Mouse (Mus musculus): ENCODE measurements around the gene Mpst. TPM values are rescaled to one million over a fixed set of nuclear protein-coding genes. Genes with fewer than 3 reads are reported as not detected.

Mpst gene
- polyA plus RNA-seq (2017; shearing (Covaris generic)), result 1 to 10 TPM; 1.2 to 5.7 TPM

DNA sequence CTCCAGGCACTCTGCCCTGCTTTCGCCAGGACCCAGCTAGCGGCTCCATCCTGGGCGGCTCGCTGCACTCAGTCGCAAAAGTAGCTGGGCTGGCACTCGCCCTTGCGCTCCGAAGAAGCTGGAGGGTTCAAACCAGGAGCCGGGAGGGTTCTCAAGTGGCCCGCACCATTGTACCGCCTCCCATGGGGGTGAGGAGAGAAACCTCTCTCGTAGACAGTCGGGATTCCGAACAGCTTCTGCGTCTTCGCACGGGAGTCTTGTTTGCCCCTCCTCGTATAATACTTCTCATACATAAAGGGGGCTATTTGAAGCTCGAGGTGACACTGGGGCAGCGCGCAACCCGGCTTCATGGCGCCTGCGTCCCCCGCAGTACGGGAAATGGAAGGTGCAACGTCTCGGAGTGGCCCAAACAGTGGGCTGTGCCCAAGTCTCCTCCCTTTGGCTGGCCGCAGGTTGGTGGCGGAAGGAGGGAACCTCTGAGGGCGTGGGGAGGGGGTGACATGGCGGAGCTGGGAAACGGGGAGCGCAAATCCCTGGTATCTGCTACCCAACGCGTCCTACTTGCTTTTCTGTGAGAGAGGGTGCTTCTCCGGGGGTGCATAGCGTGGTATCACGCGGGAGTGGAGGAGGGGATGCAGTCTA lies at the start of gene Mpst:
TSS of gene Mpst (plus strand) at position 124 of the 642 bp plus-strand sequence.
- ATAC-seq, result peak; percentile 96

DNA sequence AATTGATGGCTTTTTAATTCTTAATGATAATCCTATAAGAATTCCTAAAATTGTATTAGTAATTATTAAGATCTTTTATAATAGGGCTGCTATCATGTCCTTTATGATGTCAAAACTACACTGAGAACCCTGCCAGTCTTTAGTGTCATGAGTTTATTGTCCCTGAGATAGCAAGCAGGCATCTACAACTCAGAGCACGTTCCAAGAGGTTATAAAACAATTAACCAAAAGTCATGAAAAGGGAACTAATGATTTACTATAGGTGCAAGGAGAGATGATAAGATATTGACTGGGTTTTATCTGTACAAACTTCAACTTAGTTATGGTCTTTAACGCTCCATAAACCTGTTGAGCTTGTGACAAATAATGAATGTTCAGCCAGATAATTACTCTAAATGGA lies 40.3 kb upstream of the Mpst start:
- no peak for ATAC-seq

DNA sequence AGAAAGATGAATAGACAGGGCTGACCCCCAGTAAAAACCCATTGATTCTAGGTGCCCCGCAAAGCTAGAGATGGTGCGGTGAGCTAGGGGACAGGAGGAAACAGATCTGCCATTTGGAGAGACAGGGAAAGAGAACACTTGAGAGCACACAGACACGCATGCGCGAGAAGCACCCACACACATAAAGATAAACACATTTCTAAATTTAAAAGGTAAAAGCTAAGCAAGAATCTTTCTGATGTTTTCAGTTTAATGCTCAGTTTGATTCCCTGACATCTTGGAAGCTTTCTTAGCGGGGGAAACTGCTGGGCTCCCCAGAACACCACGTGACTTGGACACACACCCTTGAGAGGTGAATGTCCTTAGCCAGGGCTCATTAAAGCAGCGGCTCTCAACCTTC lies 39.3 kb upstream of the Mpst start:
- no peak for ATAC-seq

DNA sequence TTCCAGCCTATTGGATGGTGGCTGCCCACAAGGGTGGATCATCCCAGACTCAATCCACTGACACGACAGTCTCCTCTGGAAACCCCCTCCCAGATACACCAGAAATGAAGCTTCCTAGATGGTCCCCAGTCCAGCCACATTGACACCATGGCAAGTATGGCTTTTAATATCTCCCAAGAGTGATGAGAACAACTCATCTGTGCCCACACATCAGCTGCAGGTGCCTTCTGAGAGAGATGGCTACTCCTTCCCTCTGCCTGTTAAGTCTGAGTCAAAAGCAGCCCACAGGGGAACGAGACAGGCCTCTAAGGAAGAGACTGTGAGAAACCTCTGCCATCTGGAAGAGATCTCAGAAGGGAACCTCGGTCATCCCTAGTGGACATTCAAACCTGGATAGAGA lies 38.4 kb upstream of the Mpst start:
- ATAC-seq, result no peak

DNA sequence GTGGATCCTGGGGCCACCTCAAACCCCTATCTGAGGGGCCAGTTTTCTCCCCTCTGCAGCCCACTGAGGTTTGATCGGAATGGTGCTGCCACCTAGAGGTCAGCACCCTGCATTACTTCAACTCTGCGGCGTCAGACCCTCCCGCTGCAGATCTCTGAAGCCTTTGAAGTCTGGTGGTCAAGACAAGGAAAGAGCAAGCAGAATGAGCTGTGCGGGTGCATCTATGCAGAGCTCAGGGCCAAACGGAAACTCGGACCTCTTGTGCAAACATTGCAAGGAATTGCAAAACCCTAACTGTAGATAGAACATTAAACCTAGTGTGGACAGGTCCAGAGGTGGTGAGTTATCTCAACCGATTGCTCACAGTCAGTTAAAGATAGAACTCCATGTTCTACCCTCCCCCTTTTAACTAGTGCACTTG lies 37.3 kb upstream of the Mpst start:
- peak; percentile 43 for ATAC-seq

DNA sequence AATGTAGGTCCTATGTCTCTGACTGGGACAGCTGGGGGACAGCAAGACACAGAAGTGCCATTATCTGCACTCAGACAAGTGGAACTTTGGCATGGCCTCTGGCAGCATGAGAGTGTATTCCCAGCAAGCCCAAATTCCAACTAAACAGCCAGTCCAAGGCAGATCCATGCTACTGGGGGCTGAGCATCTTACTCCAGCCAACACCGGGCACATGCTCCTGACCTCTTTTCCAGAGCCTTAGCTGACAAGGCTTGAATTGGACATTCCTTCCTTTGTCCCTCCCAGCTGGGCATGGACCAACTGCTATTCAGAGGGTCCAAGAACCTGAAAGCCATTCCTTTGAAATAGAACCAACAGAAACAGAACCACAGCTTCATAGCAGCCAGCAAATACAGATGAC lies 36.6 kb upstream of the Mpst start:
- ATAC-seq, result no peak

DNA sequence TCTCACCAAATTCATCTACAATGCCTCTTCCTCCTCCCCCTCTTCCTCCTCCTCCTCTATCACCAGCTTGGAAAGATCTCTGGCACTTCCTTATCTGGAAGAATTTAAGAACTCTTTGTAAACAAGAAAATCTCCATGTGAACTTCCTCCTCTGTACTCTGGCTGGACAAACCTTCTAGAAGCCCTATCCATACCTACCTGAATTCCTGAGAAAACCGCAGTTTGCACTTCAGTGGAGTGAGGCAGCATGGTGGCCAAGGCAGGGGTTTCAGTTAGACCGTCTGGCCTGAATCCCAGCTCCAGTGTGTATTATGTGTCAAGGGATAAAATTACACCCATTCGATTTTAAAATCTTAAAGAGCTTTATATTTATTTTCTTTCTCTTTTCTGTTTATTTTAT lies 33.4 kb upstream of the Mpst start:
- no peak for ATAC-seq

DNA sequence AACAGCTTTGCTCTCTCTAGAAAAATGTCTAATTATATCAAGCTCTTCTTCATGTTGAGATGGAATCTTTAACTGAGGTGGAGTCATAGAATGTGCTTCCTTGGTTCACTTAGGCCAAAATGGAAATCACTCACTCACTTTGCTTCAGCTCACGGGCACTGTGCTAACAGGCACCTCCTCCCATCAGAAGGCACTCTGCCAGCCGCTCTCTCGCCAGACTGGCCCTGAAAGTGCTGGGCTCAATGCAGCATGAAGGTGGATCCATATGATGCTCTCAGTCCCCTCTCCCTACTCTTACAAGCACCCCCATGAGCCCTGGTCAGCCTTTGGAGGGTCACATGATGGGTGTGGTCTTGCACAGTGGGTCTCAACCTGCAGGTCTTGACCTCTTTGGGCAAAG lies 32.0 kb upstream of the Mpst start:
- no peak for ATAC-seq

DNA sequence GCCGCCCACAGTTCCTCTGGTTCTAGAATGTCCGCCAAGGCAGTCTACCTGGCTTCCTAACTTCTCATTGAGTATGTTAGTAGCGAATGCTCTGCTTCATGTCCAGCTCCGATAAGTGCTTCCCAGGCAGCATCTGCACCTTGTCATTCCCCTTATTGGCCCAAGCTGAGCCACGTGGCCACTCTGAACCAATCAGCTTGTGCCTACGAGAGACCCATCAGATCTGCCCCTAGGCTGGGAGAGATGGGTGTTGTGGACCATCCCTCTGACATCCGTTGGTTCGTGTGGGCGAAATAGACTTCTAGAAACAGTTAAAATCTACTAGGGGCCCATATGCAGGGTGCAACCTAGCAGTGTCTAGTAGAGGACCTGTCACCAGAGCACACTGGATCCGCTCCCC lies 28.4 kb upstream of the Mpst start:
- no peak for ATAC-seq

DNA sequence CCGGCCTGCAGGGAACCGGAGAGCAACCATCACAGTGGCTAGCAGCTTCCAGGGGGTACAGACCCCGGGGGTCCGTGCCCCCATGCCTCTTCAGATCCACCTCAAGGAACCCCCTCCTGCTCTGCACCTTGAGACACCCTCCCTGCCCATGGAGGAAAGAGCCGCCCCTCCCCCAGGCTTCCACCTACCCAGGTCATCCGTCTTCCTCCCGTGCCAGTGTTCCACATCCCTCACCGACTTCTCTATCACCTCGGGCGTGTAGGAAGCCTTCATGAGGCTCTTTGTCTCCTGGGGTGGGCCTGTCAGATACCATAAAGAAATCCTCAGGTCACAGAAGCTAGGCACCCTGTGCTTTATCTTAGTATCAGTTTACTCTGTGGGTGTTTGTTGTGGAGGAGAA lies 27.7 kb upstream of the Mpst start:
- ATAC-seq, result no peak

DNA sequence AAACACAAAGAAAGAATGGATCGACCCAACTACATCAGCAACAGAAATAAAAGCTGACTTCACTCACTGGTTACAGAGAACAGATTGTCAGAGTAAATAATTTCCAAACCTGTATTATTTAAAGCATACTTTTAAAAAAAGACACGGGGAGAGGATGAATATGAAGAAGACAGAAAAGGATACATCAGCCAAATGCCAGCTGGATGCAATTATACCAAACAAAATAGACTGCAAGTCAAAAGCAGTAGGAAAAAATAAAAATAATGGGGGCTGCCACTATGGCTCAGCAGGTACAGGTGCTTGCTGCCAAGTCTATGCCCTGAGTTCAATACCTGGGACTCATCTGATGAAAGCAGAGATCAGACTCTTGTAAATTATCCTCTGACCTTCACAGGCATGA lies 26.0 kb upstream of the Mpst start:
- no peak for ATAC-seq

DNA sequence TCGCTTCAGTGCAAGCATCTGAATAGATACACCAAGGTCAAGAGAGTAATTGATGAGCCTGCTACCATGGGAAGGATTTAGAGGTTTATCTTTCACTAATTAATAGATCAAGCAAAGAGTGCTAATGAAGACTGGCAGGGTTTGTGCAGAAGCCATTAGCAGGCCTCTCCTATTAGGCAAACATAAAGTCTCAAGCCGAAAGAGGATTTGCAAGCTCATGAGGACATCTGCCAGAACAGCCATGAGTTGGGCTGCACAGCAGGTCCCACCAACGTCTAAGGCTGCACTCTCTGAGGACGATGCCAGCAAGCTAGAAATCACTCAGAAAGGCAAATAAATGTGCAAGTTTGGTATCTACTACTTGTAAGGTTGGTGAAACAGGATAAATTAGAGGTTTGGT lies 25.5 kb upstream of the Mpst start:
- no peak for ATAC-seq

DNA sequence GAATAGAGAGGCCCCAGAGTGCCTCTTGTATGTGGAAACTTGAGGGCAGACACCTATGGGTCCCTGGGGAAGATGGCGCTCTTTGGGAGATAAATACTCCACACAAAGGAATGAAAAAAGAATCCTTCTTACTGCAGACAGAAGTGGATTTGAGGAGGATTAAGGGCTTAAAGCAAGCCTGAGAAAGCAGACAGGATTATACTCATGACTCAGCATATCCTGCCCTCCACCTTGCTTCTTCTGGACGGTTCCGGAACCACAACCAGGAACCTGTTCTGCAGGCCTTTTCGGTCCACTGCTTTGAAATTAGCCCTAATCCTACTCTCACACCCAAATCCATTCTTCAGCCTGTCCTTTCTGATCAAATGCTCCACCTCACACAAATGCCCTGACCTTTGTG lies 24.1 kb upstream of the Mpst start:
- ATAC-seq, result no peak

DNA sequence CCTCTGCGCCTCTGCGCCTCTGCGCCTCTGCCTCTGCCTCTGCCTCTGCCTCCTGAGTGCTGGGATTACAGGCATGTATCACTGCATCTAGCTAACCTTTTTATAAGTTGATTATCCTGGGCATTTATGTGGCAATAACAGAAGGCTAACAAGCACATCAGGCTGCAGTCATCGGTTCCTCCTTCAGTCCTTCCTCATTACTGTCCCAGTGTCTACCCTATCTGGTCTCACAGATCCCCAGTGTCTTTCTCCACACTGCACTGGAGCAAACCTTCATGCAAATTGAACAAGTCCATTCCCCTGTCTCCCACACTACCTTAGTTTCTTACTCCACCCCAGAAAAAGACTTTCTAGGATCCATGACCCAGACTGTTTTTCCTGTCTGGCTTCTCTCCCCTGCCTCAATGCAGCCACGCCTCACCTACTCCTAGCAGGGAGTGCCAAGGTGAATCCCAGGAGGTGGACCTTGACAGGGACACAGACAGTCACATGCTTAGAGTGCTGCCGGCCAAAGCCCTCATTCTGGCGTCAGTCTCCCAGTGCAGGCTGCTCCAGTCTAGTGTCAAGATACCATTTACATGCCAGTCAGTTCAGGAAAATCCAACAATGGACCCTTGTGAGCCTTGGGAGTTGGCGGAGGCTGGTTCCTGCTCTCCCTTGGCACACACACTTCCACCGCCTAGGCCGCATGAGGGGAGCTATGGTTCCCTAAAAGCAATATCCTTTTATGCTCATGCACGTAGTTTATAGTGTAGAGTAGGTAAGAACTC lies 22.6 kb upstream of the Mpst start:
- ATAC-seq, result no peak

DNA sequence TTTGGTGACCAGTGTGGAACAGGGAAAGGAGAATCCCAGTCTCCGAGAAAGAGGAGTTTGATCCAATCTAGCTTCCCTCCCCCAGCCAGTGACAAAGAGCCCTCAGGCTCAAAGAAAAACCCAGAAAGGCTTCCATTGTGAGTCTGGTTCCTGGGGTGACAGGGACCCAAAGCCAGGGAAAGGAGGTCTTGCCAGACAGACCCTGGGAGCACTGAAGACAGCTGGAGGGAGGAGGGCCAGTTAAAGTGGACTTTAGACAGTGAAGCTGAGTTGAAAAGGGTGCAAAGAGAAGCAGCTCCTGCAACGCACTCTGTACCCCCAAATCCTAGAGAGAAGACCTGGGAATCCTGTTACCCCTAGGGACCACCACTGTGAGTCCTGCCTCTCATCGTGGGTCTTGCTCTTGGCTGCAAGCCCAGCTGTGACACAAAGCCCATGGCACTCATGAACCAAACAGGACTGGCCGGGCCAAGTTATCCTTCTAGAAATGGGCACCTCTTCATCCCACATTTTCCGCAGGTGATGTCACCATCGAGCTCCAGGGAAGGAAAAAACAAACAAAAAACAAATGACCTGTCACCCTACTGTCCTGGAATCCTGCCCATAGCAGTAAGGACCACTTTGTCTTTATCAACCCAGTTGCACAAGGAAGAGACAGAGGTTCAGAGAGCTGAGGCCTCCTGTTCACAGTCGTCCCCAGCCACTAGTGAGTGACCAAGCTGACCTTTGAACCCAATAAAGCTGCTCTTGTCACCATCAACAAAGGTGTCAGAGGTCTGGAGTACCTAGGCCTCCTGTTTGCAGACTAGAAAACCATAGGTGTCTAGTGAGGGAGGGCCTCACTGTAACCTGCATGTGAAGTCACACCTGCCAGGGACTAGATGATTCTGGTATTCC lies 21.7 kb upstream of the Mpst start:
- ATAC-seq, result no peak

DNA sequence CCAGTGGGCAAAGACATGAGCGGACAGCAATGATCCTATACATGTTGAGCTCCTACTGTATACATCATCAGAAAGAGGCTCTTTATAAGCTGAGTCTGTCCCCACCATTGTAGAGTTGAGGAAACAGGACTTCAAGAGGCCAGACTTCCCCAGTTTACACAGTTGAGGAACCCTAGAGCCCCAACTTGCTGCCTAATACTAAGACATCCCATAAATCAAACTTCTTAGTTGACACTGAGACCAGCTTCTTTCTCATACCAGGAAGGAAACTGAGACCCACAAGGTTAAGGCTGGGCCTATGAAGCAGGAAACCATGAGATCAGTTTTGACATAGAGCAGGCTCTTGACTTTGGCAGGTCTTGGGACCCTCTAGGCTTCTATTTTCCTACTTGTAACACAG lies 20.7 kb upstream of the Mpst start:
- ATAC-seq, result no peak

DNA sequence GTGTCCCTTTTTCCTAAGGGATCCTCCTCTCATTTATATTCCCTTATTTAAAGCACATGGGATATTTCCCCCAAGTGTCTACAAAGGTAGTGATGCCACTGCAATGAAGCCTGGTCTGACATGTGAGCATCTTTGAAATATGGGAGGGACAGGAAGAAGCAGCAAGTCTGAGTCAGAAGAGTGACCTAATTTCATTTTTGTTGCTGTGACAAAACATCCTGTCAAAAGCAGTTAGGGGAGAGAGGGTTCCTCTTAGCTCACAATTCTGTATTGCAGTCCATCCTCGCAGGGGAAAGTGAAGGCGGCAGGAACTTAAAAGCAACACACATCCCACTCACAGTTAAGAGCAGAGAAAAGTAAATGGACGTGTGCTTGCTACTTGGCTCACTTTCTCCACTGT lies 15.4 kb upstream of the Mpst start:
- ATAC-seq, result peak; percentile 66

DNA sequence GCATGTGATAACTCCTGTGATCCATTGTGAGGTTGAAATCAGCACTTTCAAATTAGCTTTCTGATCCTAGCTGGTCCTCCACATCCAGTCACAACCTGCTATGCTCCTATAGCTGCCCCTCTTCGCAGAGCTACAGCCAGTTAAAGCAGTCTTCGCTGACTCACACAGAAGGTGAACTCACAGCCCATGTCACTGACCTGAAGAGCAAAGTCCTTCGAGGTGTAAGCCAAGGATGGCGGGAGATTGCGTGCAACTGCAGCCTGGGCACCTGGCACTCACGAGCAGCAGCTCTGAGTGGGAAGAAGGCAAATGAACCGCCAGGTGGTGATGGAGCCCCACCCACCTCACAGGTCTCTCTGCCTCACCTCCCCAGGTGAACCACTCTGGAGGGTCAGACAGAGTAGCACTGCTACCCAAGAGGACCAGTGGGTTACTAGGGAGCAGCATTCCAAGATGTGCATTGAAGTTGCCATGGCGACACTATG lies 10.7 kb upstream of the Mpst start, which contains the start of gene Tex33:
TSS of gene Tex33 (minus strand) at position 435 of the 485 bp plus-strand sequence.
- no peak for ATAC-seq

DNA sequence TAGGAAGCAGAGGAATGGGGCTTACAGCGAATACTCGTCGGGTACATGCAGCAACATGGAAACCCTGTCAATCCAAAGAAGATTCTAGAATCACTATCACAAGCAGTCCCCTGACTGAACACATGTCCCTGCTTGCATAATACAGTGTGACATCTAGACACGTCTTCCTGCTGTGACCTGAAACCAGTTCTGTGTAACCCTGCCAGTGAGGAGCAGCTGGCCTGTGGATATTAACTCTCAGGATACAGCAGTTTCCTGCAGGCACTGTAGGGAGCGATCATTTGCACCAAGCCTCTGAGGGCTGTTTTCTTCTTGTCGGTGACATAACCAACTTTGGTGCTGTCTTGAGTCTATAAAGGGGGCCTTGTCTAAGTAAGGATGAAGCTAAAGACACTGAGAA lies 4.9 kb upstream of the Mpst start:
- ATAC-seq, result no peak

DNA sequence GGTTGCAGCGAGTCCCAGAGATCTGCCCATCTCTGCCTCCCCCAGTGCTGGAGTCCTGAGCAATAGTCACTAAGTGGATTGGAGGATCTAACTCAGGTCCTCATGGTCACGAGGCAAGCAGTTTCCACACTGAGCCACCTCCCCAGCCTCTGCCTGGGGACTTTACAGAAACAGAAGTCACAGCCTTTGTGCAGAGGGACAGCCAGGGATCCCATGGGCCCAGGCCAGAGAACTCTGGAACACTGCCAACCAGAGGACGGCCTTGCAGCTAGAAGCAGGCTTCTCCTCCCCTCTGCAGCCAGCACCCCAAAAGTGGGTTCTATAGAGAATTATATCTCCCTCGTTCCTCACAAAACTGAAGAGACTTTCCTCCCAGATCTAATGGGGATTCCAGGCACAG lies 4.3 kb upstream of the Mpst start:
- ATAC-seq, result no peak

DNA sequence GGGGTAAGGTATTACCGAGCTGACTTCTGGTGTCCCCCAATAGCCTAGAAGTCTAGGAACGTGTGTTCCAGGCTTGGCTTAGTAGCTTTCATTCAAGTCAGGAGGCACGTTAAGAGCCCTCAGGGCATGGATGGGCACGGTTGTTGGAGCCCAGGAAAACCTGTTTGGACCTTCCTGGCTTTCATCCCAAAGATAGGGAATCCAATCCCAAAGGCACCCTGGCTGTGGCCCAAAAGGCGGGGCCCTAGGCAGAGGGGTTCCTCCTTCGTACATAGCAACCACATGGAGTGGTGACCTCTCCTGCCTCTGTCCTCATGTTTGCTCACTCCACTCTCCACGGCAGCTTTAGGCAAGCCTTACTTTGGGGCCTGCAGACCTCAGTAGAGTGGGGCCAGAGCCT lies 3.8 kb upstream of the Mpst start:
- ATAC-seq, result no peak

DNA sequence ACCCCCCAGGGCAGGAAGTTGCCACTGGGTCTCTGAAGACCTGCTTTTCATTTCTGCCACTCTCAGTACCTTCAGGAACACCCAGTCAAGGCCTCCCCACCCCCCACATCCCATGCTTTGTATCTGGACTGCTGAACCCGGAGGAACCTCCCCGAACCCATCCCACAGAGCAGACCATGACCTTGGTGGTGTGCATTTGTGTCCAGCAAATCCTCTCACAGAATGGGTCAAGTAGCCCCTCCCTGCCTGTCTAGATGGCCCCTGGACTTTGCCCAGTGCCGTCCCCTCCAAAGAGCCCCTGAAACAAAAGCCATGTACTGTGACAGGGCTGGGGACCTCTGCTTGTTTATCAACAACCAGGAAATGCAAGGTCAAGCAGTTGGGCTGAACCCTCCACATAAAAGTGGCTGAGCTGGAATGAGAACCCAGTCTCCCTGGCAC lies 2.9 kb upstream of the Mpst start:
- ATAC-seq, result no peak

DNA sequence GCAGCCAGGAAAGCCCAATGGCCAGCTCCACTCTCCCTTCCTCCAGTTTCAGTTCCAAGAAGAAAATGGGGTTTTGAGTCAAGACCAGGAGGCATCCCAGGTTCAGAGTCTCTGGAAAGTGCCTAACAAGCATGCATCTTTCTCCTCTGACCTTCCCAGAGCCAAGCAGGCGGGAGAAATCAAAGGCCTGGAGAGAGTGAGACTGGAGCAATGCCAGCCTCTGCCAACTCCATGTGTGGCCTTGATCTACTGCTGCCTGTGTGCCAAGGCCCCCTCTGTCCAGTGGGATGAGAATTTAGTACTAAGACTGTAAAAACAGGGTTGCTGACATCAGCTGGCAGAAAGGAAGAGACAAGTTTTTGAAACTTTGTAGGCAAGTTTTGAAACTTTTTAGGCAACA lies 2.3 kb upstream of the Mpst start:
- no peak for ATAC-seq
